Mouse (Mus musculus) midbrain, embryonic 14.5 days (tissue): ENCODE measurements around the gene Nell2. TPM values are rescaled to one million over a fixed set of nuclear protein-coding genes. Genes with fewer than 3 reads are reported as not detected.

Experiments
- ATAC-seq: fragments of 200-750 bp; cut with Nextera tagmentation; 2 replicates; pipeline ENCODE4 v1.8.0; 2017; ENCODE audit warnings: moderate number of reproducible peaks, moderate library complexity; ENCODE audit not compliant: low FRiP score, low TSS enrichment
- DNase-seq: peaks from one replicate; pipeline ENCODE4 v3.0.0-alpha.2; 2015
- H3K27ac ChIP-seq: fragments of 300-500 bp; sonication (generic); replicated peaks from 2 replicates; pipeline ENCODE4 v1.5.1; 2014; ENCODE audit warnings: mild to moderate bottlenecking, low read depth, low read length, moderate library complexity
- H3K27me3 ChIP-seq: fragments of 300-500 bp; sonication (generic); 2 replicates; pipeline ENCODE4 v1.6.1; 2014; ENCODE audit warnings: low read length, control low read depth, mixed read lengths; ENCODE audit not compliant: control insufficient read depth, insufficient read depth
- H3K36me3 ChIP-seq: fragments of 300-500 bp; sonication (generic); 2 replicates; pipeline ENCODE4 v1.6.1; 2014; ENCODE audit warnings: low read length, control low read depth; ENCODE audit not compliant: control insufficient read depth, insufficient read depth
- H3K4me1 ChIP-seq: fragments of 300-500 bp; sonication (generic); 2 replicates; pipeline ENCODE4 v1.6.1; 2014; ENCODE audit warnings: mild to moderate bottlenecking, antibody characterized with exemption, low read length, control low read depth; ENCODE audit not compliant: control insufficient read depth, insufficient read depth
- H3K4me2 ChIP-seq: fragments of 300-500 bp; sonication (generic); 2 replicates; pipeline ENCODE4 v1.6.1; 2014; ENCODE audit warnings: mild to moderate bottlenecking, low read length, moderate library complexity
- H3K4me3 ChIP-seq: fragments of 300-500 bp; sonication (generic); replicated peaks from 2 replicates; pipeline ENCODE4 v1.5.1; 2014; ENCODE audit warnings: low read depth, low read length
- H3K9ac ChIP-seq: fragments of 300-500 bp; sonication (generic); replicated peaks from 2 replicates; pipeline ENCODE4 v1.6.1; 2014; ENCODE audit warnings: mild to moderate bottlenecking, low read length, moderate library complexity
- H3K9me3 ChIP-seq: fragments of 300-500 bp; sonication (generic); 2 replicates; pipeline ENCODE4 v1.6.1; 2016; ENCODE audit warnings: low read length, control low read depth, mixed read lengths; ENCODE audit not compliant: control insufficient read depth
- WGBS: fragments of 180-500 bp; shearing (Covaris S2); extraction: QIAGEN DNeasy Blood & Tissue Kit; methylation state at CpG from one replicate; pipeline ENCODE4 v1.1.7; 2014; 5-methylcytosine and 5-hydroxymethylcytosine counted together
- polyA plus RNA-seq: library from polyadenylated mRNA; unstranded; fragments of >200 nt; fragmentation: Nextera tagmentation; extraction: Ambion mirVana; gene quantifications from 2 replicates; pipeline ENCODE4 v1.2.1, GENCODE M21; 2014

The Nell2 gene
- polyA plus RNA-seq, 1 experiment from 2014 or later, result 170 TPM

GRCm38 (mm10) chr15:95156828-95157227 is 371.5 kb downstream of the Nell2 start:
- no peak for DNase-seq
- no peak overlapping the region for H3K27ac ChIP-seq
- no peaks in the 10 kb centered on the region for H3K4me1 ChIP-seq

GRCm38 (mm10) chr15:95145118-95145517 is 383.2 kb downstream of the Nell2 start:
- H3K9ac ChIP-seq, result no peak overlapping the region
- H3K4me3 ChIP-seq, result no peak overlapping the region
- H3K9me3 ChIP-seq, result no peaks in the 10 kb centered on the region
- no peaks in the 10 kb centered on the region for H3K4me1 ChIP-seq
- WGBS, result 83% methylated on average over 2 of the region's 2 CpGs
- H3K27me3 ChIP-seq, result no peaks in the 10 kb centered on the region
- H3K36me3 ChIP-seq, result no peaks in the 10 kb centered on the region
- H3K27ac ChIP-seq, result no peak overlapping the region
- DNase-seq, result no peak
- H3K4me2 ChIP-seq, result no peak overlapping the region
- ATAC-seq, result no peak

More at GRCm38 (mm10) chr15:95156828-95157227, 371.5 kb downstream of the Nell2 start:
- Histone ChIP-seq H3K9me3 (no peaks in the 10 kb centered on the region), H3K27me3 (no peaks in the 10 kb centered on the region), H3K36me3 (no peaks in the 10 kb centered on the region), H3K4me3 (no peak overlapping the region), H3K9ac (no peak overlapping the region), H3K4me2 (no peak overlapping the region)
- WGBS, result 68% methylated on average over 3 of the region's 3 CpGs
- ATAC-seq, result no peak

GRCm38 (mm10) chr15:95144131-95144530 is 384.2 kb downstream of the Nell2 start:
- Histone ChIP-seq H3K4me1 (no peaks in the 10 kb centered on the region), H3K27me3 (no peaks in the 10 kb centered on the region), H3K9ac (no peak overlapping the region), H3K27ac (no peak overlapping the region), H3K9me3 (no peaks in the 10 kb centered on the region), H3K4me3 (no peak overlapping the region), H3K36me3 (no peaks in the 10 kb centered on the region), H3K4me2 (no peak overlapping the region)
- WGBS, result 92% methylated on average over 2 of the region's 2 CpGs
- ATAC-seq (no peak), DNase-seq (no peak)

- Histone ChIP-seq H3K4me1 (0 out of 2 replicates have a peak, but pooled peaks cover 3% of the 10 kb centered on the region), H3K4me2 (no peak overlapping the region), H3K4me3 (no peak overlapping the region), H3K9ac (no peak overlapping the region), H3K36me3 (no peaks in the 10 kb centered on the region), H3K27me3 (no peaks in the 10 kb centered on the region), H3K27ac (no peak overlapping the region), H3K9me3 (no peaks in the 10 kb centered on the region)
- WGBS, result 85% methylated on average over 12 of the region's 12 CpGs
- no peak for ATAC-seq
- DNase-seq, result no peak
These were observed 389.5 kb downstream of the Nell2 start for GRCm38 (mm10) chr15:95138709-95139409.

- H3K36me3 ChIP-seq, result no peaks in the 10 kb centered on the region
- no peak overlapping the region for H3K4me3 ChIP-seq
- no peak overlapping the region for H3K9ac ChIP-seq
- H3K9me3 ChIP-seq, result no peaks in the 10 kb centered on the region
- no peak overlapping the region for H3K4me2 ChIP-seq
- peak; percentile 47 for DNase-seq
- ATAC-seq, result no peak
- H3K27ac ChIP-seq, result 0 out of 2 replicates have a peak overlapping the region, but pooled peaks have one; percentile 47
- no peaks in the 10 kb centered on the region for H3K27me3 ChIP-seq
- 0 out of 2 replicates have a peak, but pooled peaks cover 3% of the 10 kb centered on the region for H3K4me1 ChIP-seq
- 54% methylated on average over 10 of the region's 10 CpGs for WGBS
These were observed 391.1 kb downstream of the Nell2 start for GRCm38 (mm10) chr15:95137018-95137810.

GRCm38 (mm10) chr15:95135926-95136609 is 392.3 kb downstream of the Nell2 start:
- peak; percentile 22 for DNase-seq

GRCm38 (mm10) chr15:95131401-95131800 is 397.0 kb downstream of the Nell2 start:
- Histone ChIP-seq H3K4me2 (no peak overlapping the region), H3K27ac (no peak overlapping the region), H3K9me3 (no peaks in the 10 kb centered on the region), H3K36me3 (no peaks in the 10 kb centered on the region), H3K4me1 (0 out of 2 replicates have a peak, but pooled peaks cover 3% of the 10 kb centered on the region), H3K27me3 (no peaks in the 10 kb centered on the region), H3K9ac (no peak overlapping the region), H3K4me3 (no peak overlapping the region)
- ATAC-seq (no peak), DNase-seq (no peak)
- 71% methylated on average over 4 of the region's 4 CpGs for WGBS

More at GRCm38 (mm10) chr15:95135926-95136609, 392.3 kb downstream of the Nell2 start:
- ATAC-seq, result 0 out of 2 replicates have a peak, but pooled peaks have one; percentile 50
- Histone ChIP-seq H3K4me3 (no peak overlapping the region), H3K36me3 (no peaks in the 10 kb centered on the region), H3K4me2 (no peak overlapping the region), H3K9ac (no peak overlapping the region), H3K9me3 (no peaks in the 10 kb centered on the region), H3K27me3 (no peaks in the 10 kb centered on the region), H3K27ac (no peak overlapping the region), H3K4me1 (0 out of 2 replicates have a peak, but pooled peaks cover 3% of the 10 kb centered on the region)
- 89% methylated on average over 17 of the region's 17 CpGs for WGBS

- Histone ChIP-seq H3K27me3 (no peaks in the 10 kb centered on the region), H3K36me3 (no peaks in the 10 kb centered on the region), H3K9me3 (no peaks in the 10 kb centered on the region), H3K4me1 (no peaks in the 10 kb centered on the region), H3K27ac (no peak overlapping the region), H3K4me2 (no peak overlapping the region), H3K9ac (no peak overlapping the region), H3K4me3 (no peak overlapping the region)
- 80% methylated on average over 4 of the region's 4 CpGs for WGBS
- ATAC-seq (no peak), DNase-seq (no peak)
These were observed 419.7 kb downstream of the Nell2 start for GRCm38 (mm10) chr15:95108626-95109025.
